Mouse (Mus musculus) heart, embryonic 16.5 days (tissue): ENCODE data around the gene Tpsg1. TPM values are rescaled to one million over a fixed set of nuclear protein-coding genes. Genes with fewer than 3 reads are reported as not detected.

ENCODE experiments used
- ATAC-seq: fragments of 200-750 bp; cut with Nextera tagmentation; replicated peaks from 2 replicates; pipeline ENCODE4 v1.8.0; 2017; ENCODE audit warnings: moderate number of reproducible peaks; ENCODE audit not compliant: insufficient read depth, low FRiP score; ENCODE audit errors: extremely low read depth
- H3K27ac ChIP-seq: fragments of 300-500 bp; sonication (generic); 2 replicates; pipeline ENCODE4 v1.5.1; 2014; ENCODE audit warnings: mild to moderate bottlenecking, low read length, control low read depth, moderate library complexity
- H3K27me3 ChIP-seq: fragments of 300-500 bp; sonication (generic); 2 replicates; pipeline ENCODE4 v1.6.1; 2014; ENCODE audit warnings: low read length, mixed read lengths; ENCODE audit not compliant: control insufficient read depth, insufficient read depth
- H3K36me3 ChIP-seq: fragments of 300-500 bp; sonication (generic); 2 replicates; pipeline ENCODE4 v1.6.1; 2014; ENCODE audit not compliant: control insufficient read depth, insufficient read depth
- H3K4me1 ChIP-seq: fragments of 300-500 bp; sonication (generic); 2 replicates; pipeline ENCODE4 v1.6.1; 2014; ENCODE audit warnings: low read length, mixed read lengths; ENCODE audit not compliant: control insufficient read depth, insufficient read depth
- H3K4me2 ChIP-seq: fragments of 300-500 bp; sonication (generic); 2 replicates; pipeline ENCODE4 v1.6.1; 2014; ENCODE audit warnings: low read depth, mild to moderate bottlenecking, control low read depth, low read length
- H3K4me3 ChIP-seq: fragments of 300-500 bp; sonication (generic); 2 replicates; pipeline ENCODE4 v1.5.1; 2014; ENCODE audit warnings: mild to moderate bottlenecking, control low read depth, low read length
- H3K9ac ChIP-seq: fragments of 300-500 bp; sonication (generic); 2 replicates; pipeline ENCODE4 v1.6.1; 2014; ENCODE audit warnings: low read length, control low read depth
- H3K9me3 ChIP-seq: fragments of 300-500 bp; sonication (generic); replicated peaks from 2 replicates; pipeline ENCODE4 v1.6.1; 2016; ENCODE audit warnings: low read length; ENCODE audit not compliant: control insufficient read depth
- WGBS: fragments of 180-500 bp; shearing (Covaris S2); extraction: QIAGEN DNeasy Blood & Tissue Kit; methylation state at CpG from one replicate; pipeline ENCODE4 v1.1.7; 2014; 5-methylcytosine and 5-hydroxymethylcytosine counted together
- polyA plus RNA-seq: library from polyadenylated mRNA; unstranded; fragments of >200 nt; fragmentation: Nextera tagmentation; extraction: Ambion mirVana; gene quantifications from 2 replicates; pipeline ENCODE4 v1.2.1, GENCODE M21; 2015

The Tpsg1 gene
- polyA plus RNA-seq, 1 experiment from 2014 or later = 0.56 TPM

GRCm38 (mm10) chr17:25401491-25401890, 32.4 kb downstream of the Tpsg1 start:
- Histone ChIP-seq H3K4me1 (peaks cover 17% of the 10 kb centered on the region), H3K4me2 (no peak overlapping the region), H3K9ac (no peak overlapping the region), H3K9me3 (no peaks in the 10 kb centered on the region), H3K27ac (no peak overlapping the region), H3K4me3 (no peak overlapping the region), H3K27me3 (no peaks in the 10 kb centered on the region), H3K36me3 (no peaks in the 10 kb centered on the region)
- ATAC-seq = no peak
- WGBS = 57% methylated on average over 4 of the region's 4 CpGs

DNA sequence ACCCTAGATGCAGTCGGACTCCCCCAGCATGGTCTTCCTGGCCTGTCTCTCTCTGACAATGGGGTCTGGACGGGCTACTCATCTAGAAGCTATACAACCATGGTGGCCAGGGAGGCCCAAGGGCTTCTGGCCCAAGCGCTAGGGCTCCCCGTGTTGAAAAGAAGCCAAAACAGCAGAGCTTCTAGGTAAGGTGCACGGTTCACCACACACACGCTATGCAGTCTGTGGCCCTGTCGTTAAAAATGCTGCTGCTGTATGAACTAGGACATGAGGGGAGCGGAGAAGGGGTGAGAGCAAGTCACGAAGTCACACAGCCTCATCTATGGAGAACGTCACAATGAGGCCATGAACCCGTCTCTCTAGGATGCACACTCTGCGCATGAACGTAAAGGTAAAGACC, 33.2 kb downstream of the Tpsg1 start:
- Histone ChIP-seq H3K27ac (no peak overlapping the region), H3K27me3 (no peaks in the 10 kb centered on the region), H3K36me3 (no peaks in the 10 kb centered on the region), H3K4me3 (no peak overlapping the region), H3K9me3 (no peaks in the 10 kb centered on the region), H3K4me2 (no peak overlapping the region), H3K9ac (no peak overlapping the region), H3K4me1 (peaks cover 23% of the 10 kb centered on the region)
- ATAC-seq = no peak
- WGBS = 86% methylated on average over 13 of the region's 13 CpGs

DNA sequence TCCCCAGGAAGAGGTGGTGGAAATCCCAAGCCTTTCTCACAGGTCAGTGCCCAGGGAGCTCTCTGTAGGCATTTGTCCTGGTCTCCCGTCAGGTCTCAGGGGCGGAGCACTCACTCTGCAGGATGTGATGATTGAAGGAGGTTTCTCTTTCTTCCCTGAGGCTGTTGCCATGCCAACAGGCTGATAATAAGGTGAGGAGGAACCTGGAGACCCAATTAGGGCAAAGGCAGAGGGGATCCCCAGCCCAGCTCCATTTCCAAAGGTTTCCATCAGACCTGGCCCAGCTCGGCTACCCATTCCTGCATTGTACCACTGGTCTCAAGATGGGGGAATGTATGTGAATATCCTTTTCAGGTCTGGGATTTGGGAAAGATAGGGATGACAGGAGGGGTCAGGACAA, 35.1 kb downstream of the Tpsg1 start:
- Histone ChIP-seq H3K4me1 (peaks cover 39% of the 10 kb centered on the region), H3K27me3 (no peaks in the 10 kb centered on the region), H3K4me3 (no peak overlapping the region), H3K36me3 (no peaks in the 10 kb centered on the region), H3K9ac (no peak overlapping the region), H3K9me3 (no peaks in the 10 kb centered on the region), H3K27ac (no peak overlapping the region), H3K4me2 (no peak overlapping the region)
- ATAC-seq = no peak
- WGBS = 46% methylated on average over 3 of the region's 3 CpGs

GRCm38 (mm10) chr17:25405224-25405895, 36.3 kb downstream of the Tpsg1 start:
- WGBS = 5% methylated on average over 9 of the region's 10 CpGs
- no peaks in the 10 kb centered on the region for H3K9me3 ChIP-seq
- 0 out of 2 replicates have a peak, but pooled peaks have one; percentile 21 for ATAC-seq
- H3K27me3 ChIP-seq = no peaks in the 10 kb centered on the region
- no peak overlapping the region for H3K4me2 ChIP-seq
- no peaks in the 10 kb centered on the region for H3K36me3 ChIP-seq
- H3K9ac ChIP-seq = no peak overlapping the region
- no peak overlapping the region for H3K4me3 ChIP-seq
- H3K4me1 ChIP-seq = peaks cover 51% of the 10 kb centered on the region
- peak overlapping the region; percentile 37 for H3K27ac ChIP-seq

DNA sequence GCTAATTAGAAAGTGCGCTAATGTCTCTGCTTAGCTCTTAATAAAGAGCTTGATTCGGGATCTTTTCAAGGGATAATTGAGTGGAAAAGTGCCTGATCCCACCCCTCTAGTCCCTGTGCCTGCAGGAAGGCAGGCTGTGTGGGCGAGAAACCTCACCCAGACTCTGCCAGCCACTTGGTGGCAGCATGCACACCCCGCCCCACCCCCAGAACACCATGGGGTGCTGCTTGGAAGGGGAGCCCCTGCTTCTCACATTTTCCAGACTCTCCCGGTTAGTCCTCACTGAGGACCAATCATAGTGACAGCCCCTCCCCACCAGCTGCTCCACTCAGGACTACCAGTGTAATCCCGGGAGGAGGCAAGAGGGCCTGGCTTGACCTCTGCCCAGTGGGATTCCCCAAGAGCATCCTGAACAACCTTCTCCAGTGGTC, 37.0 kb downstream of the Tpsg1 start:
- Histone ChIP-seq H3K4me2 (no peak overlapping the region), H3K9me3 (no peaks in the 10 kb centered on the region), H3K27ac (0 out of 2 replicates have a peak overlapping the region, but pooled peaks have one; percentile 9), H3K4me1 (peaks cover 58% of the 10 kb centered on the region), H3K9ac (no peak overlapping the region), H3K4me3 (no peak overlapping the region), H3K27me3 (no peaks in the 10 kb centered on the region), H3K36me3 (no peaks in the 10 kb centered on the region)
- WGBS = 29% methylated on average over 6 of the region's 6 CpGs
- ATAC-seq = no peak

- 68% methylated on average over 4 of the region's 4 CpGs for WGBS
- Histone ChIP-seq H3K27ac (no peak overlapping the region), H3K4me1 (peaks cover 63% of the 10 kb centered on the region), H3K27me3 (no peaks in the 10 kb centered on the region), H3K9ac (peak overlapping the region; percentile 18; the same call in 1 of the 2 replicates), H3K9me3 (no peaks in the 10 kb centered on the region; the same call in 1 of the 2 replicates), H3K4me3 (no peak overlapping the region), H3K36me3 (no peaks in the 10 kb centered on the region), H3K4me2 (no peak overlapping the region)
- ATAC-seq = no peak
Observed at GRCm38 (mm10) chr17:25407352-25407751, 38.3 kb downstream of the Tpsg1 start.

DNA sequence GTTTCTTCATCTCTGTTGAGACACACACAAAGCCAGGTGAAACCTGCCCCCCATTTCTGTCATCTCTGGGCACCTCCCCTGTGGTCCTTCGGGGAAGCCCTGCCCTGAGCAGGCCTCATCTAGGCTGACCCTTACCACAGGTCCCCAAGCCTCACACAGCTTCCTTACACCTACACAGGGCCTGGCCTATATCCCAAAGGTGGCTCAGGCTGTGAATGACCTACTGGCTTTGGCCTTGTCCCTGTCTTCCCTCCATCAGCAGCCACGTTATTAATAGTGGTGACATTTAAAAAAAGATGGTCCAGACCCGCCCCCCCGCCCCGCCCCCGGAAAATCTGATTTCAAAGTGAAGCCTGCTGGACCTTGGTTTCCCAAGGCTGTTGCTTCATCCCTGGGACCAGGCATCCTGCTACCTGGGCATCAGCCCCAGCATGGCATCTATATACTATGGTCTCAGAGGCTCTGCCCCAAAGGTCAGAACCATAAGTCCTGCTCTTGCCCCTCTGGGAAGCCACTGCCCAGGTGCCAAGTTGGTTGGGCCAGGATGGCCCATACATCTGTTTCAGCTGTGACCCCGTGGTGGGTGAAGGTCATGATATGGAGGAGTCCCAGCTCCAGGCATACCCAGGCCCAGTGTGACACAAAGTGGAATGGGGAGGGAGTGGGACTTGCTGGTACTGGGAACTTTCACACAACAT, 39.4 kb downstream of the Tpsg1 start:
- WGBS = 60% methylated on average over 7 of the region's 7 CpGs
- Histone ChIP-seq H3K9ac (no peak overlapping the region), H3K4me1 (peaks cover 63% of the 10 kb centered on the region), H3K36me3 (no peaks in the 10 kb centered on the region), H3K9me3 (no peaks in the 10 kb centered on the region; the same call in 1 of the 2 replicates), H3K4me3 (no peak overlapping the region), H3K27me3 (no peaks in the 10 kb centered on the region), H3K4me2 (no peak overlapping the region), H3K27ac (peak overlapping the region; percentile 33)
- no peak for ATAC-seq

GRCm38 (mm10) chr17:25409621-25410020, 40.5 kb downstream of the Tpsg1 start:
- WGBS = 75% methylated on average over 7 of the region's 7 CpGs
- peak overlapping the region; percentile 52; the same call in 1 of the 2 replicates for H3K9ac ChIP-seq
- no peaks in the 10 kb centered on the region; the same call in 1 of the 2 replicates for H3K9me3 ChIP-seq
- H3K4me3 ChIP-seq = no peak overlapping the region
- peaks cover 72% of the 10 kb centered on the region for H3K4me1 ChIP-seq
- H3K27ac ChIP-seq = peak overlapping the region; percentile 60
- no peaks in the 10 kb centered on the region for H3K27me3 ChIP-seq
- no peaks in the 10 kb centered on the region for H3K36me3 ChIP-seq
- no peak for ATAC-seq
- H3K4me2 ChIP-seq = no peak overlapping the region

DNA sequence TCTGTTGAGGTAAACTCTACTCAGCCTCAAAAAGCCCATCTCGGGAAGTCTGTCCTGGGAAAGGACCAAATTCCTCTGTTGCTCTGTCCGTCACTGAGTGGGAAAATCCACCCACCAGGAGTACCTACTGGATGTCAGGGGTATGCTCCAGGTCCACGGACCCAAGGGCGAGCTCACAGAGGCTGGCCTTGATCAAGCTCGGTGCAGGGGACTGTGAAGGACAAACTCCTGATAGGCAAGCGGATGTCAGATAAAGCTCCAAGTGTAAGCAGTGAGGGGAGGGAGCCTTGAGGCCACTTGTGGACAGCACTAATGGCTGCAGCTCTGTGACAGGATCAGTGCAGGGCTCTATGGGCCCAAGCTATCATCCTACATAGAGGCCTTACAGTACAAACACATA, 41.1 kb downstream of the Tpsg1 start:
- peak; percentile 43 for ATAC-seq
- WGBS = 28% methylated on average over 6 of the region's 6 CpGs
- peak overlapping the region; percentile 52; the same call in 1 of the 2 replicates for H3K9ac ChIP-seq
- peaks cover 73% of the 10 kb centered on the region for H3K4me1 ChIP-seq
- H3K9me3 ChIP-seq = no peaks in the 10 kb centered on the region; the same call in 1 of the 2 replicates
- no peaks in the 10 kb centered on the region for H3K36me3 ChIP-seq
- H3K4me2 ChIP-seq = no peak overlapping the region
- H3K27ac ChIP-seq = peak overlapping the region; percentile 60
- no peak overlapping the region for H3K4me3 ChIP-seq
- H3K27me3 ChIP-seq = no peaks in the 10 kb centered on the region
